Mouse (Mus musculus) heart, postnatal 4 days (tissue): ENCODE data around the gene Tbc1d10c. TPM values are rescaled to one million over a fixed set of nuclear protein-coding genes. Genes with fewer than 3 reads are reported as not detected.
A peak's percentile ranks its signal among the peaks of the same experiment; 100 is the strongest.

ENCODE experiments used
- DNase-seq: peaks from one replicate; pipeline ENCODE4 v3.0.0; 2021
- total RNA-seq, 2 experiments: library from RNA; stranded (reverse); gene quantifications; 2 replicates each; pipeline ENCODE4 v1.2.3; 2021

Tbc1d10c gene
- 1 to 10 TPM; 2.0 to 2.1 TPM for total RNA-seq

DNA sequence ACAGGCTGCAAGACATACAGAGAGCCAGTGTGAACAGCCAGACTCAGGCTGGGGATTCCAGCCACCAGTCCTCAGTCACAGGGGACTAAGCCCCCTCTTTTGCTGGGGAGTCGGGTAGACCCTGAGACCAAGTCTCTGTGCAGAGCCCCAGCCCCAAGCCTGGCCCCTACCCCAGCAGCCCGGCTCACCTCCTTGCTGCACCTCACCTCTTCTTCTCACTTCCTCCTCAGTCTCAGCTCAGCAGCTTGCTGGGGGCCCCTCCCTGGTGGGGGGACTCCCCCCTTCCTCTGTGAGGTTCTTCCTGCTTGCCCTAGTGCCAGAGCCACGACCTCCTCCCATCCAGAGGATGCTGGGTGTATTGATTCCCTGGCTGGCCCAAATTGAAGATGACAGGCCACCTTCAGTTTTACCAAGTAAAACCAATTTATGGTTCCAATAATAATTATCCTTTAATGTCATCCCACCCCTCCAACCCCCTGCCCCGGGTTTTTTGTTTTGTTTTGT, at the start of gene Tbc1d10c:
Gene Tbc1d10c (minus strand): TSS at position 454 of the 504 bp plus-strand sequence.
- no peak for DNase-seq

DNA sequence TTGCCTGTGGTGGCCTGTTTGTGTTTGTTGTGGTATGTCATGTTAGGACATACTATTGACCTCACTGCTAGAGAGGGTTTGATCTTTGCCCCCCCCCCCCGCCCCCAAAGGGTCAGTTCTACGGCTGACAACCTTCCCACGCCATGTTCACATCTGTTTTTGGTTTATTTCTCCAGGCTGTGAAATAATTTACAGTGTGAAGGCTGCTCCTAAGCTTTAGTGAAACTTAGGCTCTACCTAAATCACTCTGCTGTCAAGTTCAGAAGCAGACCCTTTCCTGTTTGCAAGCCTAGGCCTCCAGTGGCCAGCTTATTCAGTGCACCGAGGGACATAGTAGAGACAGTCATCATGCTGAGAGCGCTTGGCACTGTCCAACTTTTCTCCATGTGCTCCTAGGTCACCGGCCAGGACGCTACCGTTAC, 49.2 kb upstream of the Tbc1d10c start:
- no peak for DNase-seq

DNA sequence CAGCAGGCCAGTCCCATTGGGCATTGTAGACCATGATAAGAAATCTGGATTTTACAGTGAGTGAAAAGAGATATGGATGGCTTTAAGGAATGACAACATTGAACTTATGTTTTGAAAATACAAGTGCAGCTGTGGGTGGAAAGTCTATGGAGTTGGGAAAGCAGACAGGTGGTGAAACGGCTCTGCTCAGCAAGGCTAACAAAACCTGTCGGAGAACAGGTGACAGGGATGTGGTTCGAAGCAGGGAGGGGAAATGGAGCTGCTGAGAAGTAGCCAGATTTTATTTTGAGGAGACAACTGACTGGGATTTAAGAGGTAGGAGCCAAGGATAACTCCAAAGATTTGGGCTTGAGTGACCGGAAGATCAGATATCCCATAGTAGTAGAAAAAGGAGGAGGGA, 43.5 kb upstream of the Tbc1d10c start:
- DNase-seq, result no peak

DNA sequence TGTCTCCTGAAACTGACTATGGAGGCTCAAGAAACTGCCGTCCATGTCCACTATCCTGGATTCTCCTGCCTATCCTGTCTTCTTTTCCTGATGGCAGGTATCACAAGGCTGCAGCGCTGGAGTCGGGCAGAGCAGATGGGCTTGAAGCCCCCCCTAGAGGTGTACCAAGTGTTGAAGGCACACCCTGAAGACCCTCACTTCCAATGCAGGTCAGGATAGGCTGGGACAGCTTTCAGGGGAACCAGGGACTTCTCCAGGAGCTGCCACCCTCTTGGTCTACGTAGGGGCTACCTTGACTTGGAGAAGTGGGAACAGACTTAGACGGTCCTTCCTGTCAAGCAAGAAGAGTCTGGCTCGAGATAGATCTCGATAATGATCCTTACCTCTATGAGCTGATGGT, 41.6 kb upstream of the Tbc1d10c start:
- DNase-seq, result no peak

DNA sequence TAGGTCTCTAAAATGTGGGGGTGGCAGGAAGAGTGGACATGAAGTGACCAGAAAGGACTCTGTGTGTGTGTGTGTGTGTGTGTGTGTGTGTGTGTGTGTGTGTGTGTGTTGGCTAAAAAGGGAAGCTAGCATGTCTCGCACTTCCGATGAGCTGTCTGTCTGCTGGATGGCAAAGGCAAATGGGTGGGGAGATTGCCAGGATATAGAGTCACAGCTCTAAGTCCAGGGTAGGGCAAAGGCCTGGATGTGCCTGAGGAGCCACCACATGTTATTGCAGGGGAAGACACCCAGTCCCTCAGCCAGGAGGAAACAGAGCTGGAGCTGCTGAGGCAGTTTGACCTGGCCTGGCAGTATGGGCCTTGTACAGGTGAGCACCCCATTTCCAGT, 41.1 kb upstream of the Tbc1d10c start:
- no peak for DNase-seq

DNA sequence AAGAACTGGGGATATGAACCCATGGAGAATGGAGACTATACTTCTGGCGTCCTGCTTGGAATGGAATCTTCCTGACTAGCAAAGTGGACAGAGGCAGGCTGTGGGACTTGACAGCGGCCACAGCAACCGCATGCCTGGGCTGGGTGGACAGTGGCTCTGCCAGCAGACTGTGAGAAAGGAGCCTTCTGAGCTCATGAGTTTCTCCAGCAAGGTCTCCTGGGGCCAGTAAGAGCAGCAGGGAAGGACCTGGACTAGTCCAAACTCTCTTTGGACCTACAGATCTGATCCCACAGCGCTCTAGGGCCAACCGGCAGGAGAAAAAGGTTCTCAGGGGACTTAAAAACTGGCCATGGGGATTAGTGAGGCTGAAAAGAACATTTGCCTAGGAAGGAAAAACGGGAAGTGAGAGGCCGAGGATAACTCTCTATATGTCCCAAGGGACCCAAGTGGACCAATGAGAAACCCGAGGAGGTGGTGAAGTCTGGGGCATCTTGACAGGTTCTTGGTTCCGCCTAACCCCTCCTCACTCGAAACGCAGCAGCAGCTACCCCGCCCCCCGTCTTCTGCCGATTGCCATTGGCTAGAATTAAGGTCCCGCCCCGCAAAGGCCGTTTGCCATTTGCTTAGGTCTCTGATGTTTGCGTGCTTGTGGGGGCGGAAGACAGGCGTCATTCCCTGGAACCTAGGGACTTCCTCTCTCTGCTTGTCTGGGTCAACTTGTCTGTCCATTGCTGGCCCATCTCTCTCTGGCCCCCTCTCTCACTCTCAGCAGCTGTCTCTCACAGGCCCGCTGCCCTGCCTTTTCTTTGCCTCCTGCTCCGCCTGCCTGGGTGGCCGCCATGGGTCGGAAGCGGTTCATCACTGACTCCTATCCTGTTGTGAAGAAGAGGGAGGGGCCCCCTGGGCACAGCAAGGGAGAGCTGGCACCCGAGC, 40.4 kb upstream of the Tbc1d10c start, which contains the start of gene Pold4:
Gene Pold4 (plus strand): TSS at position 647 of the 933 bp plus-strand sequence.
- peak; percentile 98 for DNase-seq

DNA sequence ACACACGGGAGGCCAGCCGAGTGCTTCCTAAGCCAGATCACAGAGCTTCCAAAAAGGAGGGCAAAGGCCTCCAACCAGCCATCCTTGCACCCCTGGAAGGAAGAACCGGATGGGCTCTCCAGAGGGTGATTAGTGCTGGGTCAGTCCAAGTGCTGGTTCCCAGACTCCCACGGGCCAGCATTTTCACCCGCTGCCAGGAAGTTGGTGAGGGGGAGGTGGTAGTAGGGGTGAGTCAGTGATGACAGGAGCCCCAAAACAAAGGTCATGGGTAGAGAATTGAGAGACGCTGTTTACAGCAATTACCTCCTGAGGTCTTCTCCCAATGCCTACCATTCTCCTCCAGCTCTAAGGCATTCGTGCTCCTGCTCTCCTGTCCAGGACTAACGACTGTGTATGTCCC, 39.3 kb upstream of the Tbc1d10c start:
- DNase-seq, result peak; percentile 27

DNA sequence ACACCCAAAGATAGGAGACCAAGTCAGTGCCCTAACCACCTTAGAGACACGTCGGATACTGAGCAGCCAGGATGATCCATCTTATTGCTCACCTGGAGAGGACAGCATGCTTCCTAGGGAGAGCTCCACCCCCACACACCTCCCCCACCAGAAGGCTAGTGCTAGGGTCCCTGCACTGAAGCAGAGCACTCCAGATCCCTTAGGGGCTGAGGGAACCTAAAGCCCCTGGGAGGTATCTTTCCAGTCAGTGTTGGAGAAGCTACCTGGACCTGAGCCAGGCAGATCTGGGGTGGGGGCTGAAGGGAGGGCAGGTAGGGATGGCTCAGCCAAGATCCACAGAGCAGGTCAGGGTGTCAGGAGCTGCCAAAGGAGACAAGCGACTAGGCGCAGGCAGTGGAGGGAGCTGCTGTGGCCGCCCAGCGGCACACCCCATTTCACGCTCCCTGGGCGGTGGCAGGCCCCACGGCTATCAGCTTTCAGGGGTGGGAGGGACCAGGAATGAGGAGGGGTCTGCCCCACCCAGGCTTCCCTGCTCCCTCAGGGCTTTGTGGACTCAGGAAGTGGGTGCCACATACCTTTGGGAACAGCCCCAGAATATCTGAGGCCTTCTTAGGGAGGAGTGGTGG, 38.5 kb upstream of the Tbc1d10c start:
- DNase-seq, result no peak

DNA sequence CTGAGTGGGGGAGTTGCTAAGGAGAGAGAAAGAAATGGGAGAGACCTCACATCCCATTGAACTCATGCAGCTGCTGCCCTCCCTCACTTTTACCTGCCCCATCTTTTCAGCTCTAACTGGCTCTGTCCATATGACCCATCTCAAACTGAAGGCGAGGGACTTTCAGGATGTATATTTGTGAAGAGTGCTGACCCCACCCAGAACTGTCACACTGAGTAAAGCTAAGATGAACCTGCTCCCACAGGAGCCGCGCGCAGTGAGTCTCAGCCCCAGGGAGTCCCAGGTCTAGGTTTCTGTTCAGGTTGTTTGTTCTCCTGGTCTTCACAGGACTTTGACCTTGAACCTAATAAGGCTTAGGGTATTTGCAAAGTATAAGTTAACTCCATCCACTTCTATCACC, 37.8 kb upstream of the Tbc1d10c start:
- no peak for DNase-seq

DNA sequence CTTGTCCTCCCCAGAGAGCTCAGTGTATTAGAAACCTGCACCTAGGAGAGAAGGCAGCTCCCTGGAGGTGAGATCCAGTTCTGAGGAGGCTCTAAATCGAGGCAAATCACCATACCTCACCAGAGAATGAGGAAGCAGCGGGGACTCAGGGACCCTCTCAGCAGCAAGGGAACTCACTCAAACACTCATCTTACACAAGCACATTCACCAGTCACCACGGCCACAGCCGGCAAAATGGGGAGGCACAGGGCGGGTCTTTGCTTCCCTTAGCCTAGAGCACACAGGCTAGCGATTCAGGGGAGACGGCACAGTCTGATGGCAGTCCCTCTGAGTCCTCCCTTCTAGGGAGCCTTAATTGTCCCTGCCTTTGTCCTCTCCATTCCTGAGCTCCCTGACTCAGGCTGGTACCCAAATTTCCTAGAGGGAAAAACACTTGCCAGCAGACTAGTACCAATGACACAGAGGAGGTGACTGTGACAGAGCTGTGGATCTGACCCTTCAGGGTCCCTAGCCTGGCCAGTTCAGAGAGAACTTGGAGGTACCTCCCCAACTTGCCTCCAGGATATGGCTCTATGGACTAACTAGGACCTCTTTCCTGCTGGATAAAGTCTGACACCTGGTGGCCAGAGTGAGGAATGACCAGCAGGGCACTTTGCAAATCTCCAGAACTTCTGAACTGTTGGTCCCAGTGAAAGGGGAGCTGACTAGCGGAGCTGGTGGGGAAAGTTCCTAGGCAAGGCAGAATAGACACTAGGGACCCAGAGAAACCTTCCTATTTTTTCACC, 37.0 kb upstream of the Tbc1d10c start:
- DNase-seq, result peak; percentile 84

DNA sequence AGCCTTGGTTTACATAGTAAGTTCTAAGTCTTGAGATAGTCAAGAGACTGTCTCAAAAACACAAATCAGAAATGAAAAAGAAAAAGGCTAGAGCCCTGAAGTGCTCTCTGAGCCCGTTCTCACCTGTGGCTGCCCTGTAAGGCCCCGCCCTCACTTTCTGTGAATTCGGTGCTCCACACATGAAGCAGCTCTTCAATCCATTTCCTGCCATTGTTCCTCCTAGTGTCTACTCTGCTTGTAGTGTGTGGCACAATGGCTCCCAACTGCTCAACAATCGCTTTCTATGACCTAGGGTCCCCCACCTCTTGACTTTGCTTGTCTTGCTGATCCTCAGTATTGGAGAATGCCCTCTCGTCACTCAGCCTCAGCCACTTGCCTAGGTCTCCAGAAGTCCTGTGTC, 36.4 kb upstream of the Tbc1d10c start:
- no peak for DNase-seq

DNA sequence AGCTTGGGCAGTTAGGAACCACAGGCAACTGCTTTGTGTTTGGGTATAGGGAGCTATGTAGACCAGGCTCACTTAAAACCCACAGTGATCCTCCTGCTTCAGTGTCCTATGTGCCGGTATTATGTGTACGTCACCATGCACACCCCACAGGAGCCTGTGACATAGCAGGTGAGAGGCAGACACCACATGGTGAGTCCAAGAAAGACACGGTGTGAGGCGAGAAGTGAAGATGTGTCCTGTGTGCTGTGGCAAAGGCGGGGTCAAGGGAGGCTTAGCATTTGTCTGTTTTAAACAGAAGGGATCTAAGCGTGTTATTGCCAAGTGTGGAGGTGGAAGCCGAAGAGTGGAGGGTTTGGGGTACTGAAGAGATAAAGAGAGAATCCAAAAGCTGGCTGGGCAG, 35.7 kb upstream of the Tbc1d10c start:
- DNase-seq, result no peak

DNA sequence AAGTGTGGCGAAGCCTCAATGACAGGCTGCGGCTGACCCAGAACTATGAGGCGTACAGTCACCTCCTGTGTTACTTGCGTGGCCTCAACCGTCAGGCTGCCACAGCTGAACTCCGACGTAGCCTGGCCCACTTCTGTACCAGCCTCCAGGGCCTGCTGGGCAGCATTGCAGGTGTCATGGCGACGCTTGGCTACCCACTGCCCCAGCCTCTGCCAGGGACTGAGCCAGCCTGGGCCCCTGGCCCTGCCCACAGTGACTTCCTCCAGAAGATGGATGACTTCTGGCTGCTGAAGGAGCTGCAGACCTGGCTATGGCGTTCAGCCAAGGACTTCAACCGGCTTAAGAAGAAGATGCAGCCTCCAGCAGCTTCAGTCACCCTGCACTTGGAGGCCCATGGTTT, 31.1 kb upstream of the Tbc1d10c start:
- no peak for DNase-seq

DNA sequence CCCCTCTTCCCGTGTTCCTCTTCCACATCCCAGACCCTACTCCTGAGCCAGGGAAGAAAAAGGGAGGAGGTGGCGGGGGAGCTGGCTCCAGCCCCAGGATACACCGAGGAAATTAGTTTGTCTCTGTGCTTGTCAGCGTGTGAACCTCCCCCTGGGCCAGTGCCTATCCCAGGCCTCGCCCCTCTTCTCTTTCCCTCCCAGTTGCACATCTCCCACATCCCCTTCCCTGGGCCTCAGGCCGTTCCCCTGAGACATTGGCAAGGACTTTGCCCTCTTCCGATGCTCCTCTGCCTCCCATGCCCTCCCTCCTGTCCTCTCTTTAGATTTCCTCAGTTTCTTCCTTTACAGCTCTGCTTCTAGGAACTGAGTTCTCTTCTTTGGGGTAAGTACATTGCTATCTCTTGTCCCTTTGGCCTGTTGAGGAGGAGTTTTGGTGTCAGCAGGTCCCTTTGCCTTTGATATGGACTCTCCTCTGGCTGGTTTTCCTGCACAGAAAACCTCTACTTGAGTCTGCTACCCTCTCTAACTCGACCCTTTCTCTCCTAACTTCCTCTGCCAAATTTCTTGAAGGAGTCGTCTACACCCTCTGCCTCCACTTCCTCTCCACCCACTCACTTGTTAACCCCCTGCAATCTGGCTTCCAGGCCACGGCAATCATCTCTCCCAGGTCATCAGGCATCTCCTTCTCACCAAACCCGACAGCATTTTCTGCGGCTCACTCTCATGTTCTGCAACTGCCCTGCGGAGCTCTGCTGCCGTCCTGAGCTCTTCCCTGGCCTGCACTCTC, 30.1 kb upstream of the Tbc1d10c start:
- DNase-seq, result peak; percentile 43

DNA sequence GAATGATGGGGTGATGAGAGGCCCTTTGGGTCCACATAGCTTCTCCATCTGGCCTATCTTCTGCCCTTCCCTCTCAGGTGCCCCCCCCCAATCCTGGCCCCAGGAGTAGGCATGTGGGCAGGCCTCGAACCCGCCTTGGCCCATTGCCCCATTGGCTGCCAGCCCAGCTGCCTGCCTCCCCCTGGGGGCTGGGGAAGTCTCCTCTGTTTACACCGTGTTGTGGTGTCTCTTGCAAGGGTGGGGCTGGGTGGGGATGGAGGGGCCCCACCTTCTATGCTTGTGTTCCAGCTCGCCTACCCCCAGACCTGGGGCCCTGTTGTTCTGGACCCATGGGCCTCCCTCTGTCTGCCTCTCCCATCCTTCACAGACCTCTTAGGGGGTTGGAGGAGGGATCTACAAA, 29.3 kb upstream of the Tbc1d10c start:
- DNase-seq, result peak; percentile 44

DNA sequence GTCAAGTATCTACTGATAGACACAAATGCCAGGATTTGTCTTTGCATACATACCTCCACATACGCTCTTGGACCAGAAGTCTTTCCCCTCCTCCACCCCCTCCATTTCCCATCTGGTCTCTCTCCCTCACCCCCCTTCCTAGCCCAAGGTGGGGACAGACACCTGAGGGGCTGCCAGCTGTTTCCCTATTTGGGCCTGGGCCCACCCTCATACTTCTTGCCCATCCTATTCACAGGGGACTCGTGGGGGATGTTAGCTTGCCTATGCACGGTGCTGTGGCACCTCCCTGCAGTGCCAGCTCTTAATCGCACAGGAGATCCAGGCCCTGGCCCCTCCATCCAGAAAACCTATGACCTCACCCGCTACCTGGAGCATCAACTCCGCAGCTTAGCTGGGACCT, 28.9 kb upstream of the Tbc1d10c start:
- DNase-seq, result no peak

DNA sequence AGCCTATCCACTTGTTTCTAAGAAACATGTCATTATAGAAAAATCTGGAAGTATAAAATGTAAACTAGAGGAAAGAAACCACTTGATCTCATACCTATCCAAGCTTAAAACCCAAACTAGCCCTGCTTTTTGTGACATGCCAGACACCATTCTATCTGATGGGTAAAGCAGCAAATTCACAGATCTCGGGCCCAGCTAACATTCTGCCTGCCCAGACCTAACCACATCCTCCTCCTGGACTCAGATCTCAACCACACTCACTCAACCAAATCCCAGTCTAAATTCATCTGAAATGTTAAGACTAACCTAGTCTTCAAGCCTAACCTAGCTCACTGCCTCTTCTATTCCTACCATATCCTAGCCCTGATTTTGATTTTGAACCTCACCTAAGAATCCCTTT, 27.7 kb upstream of the Tbc1d10c start:
- DNase-seq, result no peak

DNA sequence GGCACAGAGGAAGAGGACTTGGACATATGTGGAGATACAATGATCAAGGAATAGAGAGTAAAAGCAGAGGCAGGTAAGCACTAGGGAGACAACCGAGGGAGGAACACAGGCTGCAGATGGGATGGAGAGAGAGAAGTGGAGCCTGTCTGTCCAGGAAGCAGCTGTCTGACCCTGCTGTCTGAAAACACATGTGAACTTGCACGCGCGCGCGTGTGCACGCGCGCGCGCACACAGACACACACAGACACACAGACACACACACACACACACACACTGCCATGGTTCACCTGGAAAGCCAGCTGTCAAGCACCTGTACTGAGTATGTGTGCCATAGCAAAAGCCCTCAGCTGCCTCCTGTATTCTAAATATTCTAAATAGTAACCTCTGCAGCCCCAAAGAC, 27.2 kb upstream of the Tbc1d10c start:
- DNase-seq, result no peak

DNA sequence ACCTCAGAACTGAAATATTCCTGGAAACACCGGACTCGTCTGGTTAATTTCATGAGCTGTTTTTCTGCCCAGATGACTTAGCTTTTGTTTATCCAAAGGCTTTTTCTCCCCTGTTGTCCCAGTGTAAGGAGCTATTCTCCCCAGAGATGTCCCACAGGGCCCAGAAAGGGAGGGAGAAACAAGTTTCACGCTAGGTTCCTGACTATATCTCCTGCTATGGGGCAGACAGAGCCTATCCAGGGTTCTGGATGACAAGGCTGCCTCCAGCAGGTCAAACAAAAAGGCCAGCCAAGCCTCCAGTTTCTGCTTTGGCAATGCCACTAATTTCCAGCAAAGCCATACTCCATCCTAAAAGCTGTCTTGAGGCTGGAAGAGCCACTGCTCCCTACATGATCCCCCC, 26.8 kb upstream of the Tbc1d10c start:
- no peak for DNase-seq

DNA sequence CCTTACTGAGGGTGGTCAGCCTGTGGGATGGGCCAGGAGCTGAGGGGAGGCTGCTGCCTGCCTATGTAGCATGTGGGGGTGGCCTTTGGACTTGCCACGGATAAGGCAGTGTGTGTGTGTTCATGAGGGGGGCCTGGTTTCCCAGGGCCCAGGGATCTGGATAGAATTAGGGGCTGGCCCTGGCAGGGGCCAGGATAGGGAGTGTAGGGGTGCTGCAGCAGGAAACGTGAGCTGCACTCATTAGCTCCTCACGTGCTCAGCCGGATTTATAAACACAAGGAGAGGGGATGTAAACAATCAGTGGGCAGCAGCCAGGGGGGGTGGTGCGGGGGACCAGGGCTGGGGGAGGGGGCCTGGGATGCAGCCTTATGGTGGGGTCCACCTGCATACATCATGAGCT, 26.1 kb upstream of the Tbc1d10c start:
- DNase-seq, result no peak

DNA sequence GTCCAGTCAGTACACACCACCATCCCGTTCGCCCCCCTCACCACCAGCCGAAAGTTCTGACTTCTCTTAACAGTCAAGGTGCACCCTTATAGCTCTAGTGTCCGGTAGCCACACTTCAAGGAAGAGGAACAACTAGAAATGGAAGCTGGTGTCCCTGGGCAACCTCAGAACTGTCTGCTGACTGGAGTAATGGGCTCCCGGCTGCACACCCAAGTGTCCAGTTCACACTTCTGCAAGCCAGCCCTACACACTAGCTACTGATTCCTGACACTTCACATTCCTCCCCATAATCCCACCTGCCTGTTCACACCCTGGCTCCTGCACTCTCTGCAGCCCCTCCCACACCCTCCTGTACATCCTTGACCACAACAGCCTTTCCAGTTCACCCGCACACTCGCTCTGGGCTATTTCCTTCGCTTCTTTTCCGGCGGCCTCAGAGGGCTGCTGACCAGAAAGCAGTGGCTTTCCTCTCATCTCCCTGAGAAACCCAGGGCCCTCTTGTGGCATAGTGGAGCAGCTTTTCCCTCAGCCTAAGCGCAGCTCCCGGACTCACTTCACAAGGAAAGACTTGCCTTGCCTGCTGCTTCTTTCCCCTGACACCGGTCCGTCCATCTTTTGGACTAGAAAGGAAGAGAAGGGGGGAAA, 25.1 kb upstream of the Tbc1d10c start:
- peak; percentile 69 for DNase-seq

DNA sequence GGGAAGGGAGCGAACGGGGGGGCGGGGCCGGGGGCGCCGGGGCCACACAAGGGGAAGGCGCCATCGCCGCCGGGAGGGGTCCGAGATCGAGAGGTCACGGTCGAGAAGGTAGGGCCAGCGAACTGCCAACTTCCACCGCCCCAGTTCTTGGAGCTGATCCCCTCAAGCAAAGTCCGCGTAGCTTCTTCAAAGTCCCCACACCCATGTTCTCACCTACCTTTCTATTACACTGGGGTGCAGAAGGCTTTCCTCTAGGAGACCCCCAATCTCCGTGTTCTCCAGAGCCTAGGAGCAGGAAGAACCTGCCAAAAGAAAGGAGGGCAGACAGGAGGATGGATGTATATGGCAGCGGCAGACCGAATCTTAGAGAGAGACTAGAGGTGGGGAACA, 24.4 kb upstream of the Tbc1d10c start:
- DNase-seq, result no peak
